Mouse (Mus musculus) liver, embryonic 16.5 days (tissue): ENCODE measurements around the gene Tmem126b. TPM values are rescaled to one million over a fixed set of nuclear protein-coding genes. Genes with fewer than 3 reads are reported as not detected.
A peak's percentile ranks its signal among the peaks of the same experiment; 100 is the strongest.

Experiments used
- ATAC-seq: fragments of 200-750 bp; cut with Nextera tagmentation; 2 replicates; pipeline ENCODE4 v1.8.0; 2017; ENCODE audit warnings: low read depth, mild to moderate bottlenecking, moderate number of reproducible peaks, moderate library complexity
- H3K27ac ChIP-seq: fragments of 300-500 bp; sonication (generic); 2 replicates; pipeline ENCODE4 v1.5.1; 2014; ENCODE audit warnings: mild to moderate bottlenecking, low read length
- H3K27me3 ChIP-seq: fragments of 300-500 bp; sonication (generic); 2 replicates; pipeline ENCODE4 v1.6.1; 2014; ENCODE audit warnings: low read depth, low read length, mixed read lengths; ENCODE audit not compliant: control insufficient read depth, insufficient read depth
- H3K36me3 ChIP-seq: fragments of 300-500 bp; sonication (generic); 2 replicates; pipeline ENCODE4 v1.6.1; 2014; ENCODE audit warnings: mild to moderate bottlenecking; ENCODE audit not compliant: control insufficient read depth, insufficient read depth
- H3K4me1 ChIP-seq: fragments of 300-500 bp; sonication (generic); 2 replicates; pipeline ENCODE4 v1.6.1; 2014; ENCODE audit warnings: low read depth, low read length, mixed read lengths; ENCODE audit not compliant: control insufficient read depth
- H3K4me2 ChIP-seq: fragments of 300-500 bp; sonication (generic); 2 replicates; pipeline ENCODE4 v1.6.1; 2014; ENCODE audit warnings: low read depth, low read length, mixed read lengths
- H3K4me3 ChIP-seq: fragments of 300-500 bp; sonication (generic); 2 replicates; pipeline ENCODE4 v1.5.1; 2014; ENCODE audit warnings: low read depth, mild to moderate bottlenecking, low read length
- H3K9ac ChIP-seq: fragments of 300-500 bp; sonication (generic); 2 replicates; pipeline ENCODE4 v1.6.1; 2014; ENCODE audit warnings: low read depth, low read length
- H3K9me3 ChIP-seq: fragments of 300-500 bp; sonication (generic); replicated peaks from 2 replicates; pipeline ENCODE4 v1.6.1; 2016; ENCODE audit warnings: low read length; ENCODE audit not compliant: control insufficient read depth
- WGBS: fragments of 180-500 bp; shearing (Covaris S2); extraction: QIAGEN DNeasy Blood & Tissue Kit; methylation state at CpG from one replicate; pipeline ENCODE4 v1.1.7; 2014; ENCODE audit not compliant: insufficient replicate concordance; 5-methylcytosine and 5-hydroxymethylcytosine counted together
- polyA plus RNA-seq: library from polyadenylated mRNA; unstranded; fragments of >200 nt; fragmentation: Nextera tagmentation; extraction: Ambion mirVana; gene quantifications from 2 replicates; pipeline ENCODE4 v1.2.1, GENCODE M21; 2015

Gene Tmem126b
- polyA plus RNA-seq, 1 experiment from 2014 or later: 11.2 TPM

GRCm38 (mm10) chr7:90432221-90432620 is 43.6 kb downstream of the Tmem126b start:
- no peak overlapping the region for H3K4me2 ChIP-seq
- H3K4me3 ChIP-seq: no peak overlapping the region
- no peaks in the 10 kb centered on the region for H3K36me3 ChIP-seq
- no peaks in the 10 kb centered on the region for H3K27me3 ChIP-seq
- ATAC-seq: no peak
- H3K27ac ChIP-seq: no peak overlapping the region
- H3K9me3 ChIP-seq: no peaks in the 10 kb centered on the region
- no peaks in the 10 kb centered on the region for H3K4me1 ChIP-seq
- H3K9ac ChIP-seq: no peak overlapping the region

GRCm38 (mm10) chr7:90427006-90427405 is 48.8 kb downstream of the Tmem126b start:
- Histone ChIP-seq H3K4me3 (peak overlapping the region; percentile 42; the same call in 1 of the 2 replicates), H3K9me3 (no peaks in the 10 kb centered on the region), H3K27me3 (no peaks in the 10 kb centered on the region), H3K9ac (no peak overlapping the region), H3K4me2 (peak overlapping the region; percentile 63; the same call in 1 of the 2 replicates), H3K4me1 (no peaks in the 10 kb centered on the region), H3K36me3 (no peaks in the 10 kb centered on the region), H3K27ac (no peak overlapping the region)
- WGBS: 53% methylated on average over 9 of the region's 9 CpGs
- ATAC-seq: no peak

GRCm38 (mm10) chr7:90426020-90427001 is 49.5 kb downstream of the Tmem126b start, which contains the start of gene Ccdc89:
TSS of gene Ccdc89 (plus strand) at chr7:90426577.
- Histone ChIP-seq H3K4me2 (peak within 1 kb of the TSS; percentile 63), H3K27ac (no peak within 1 kb of the TSS), H3K4me3 (peak within 1 kb of the TSS; percentile 42), H3K36me3 (no peaks in the 10 kb centered on the region), H3K9me3 (no peaks in the 10 kb centered on the region), H3K4me1 (no peaks in the 10 kb centered on the region), H3K9ac (no peak within 1 kb of the TSS), H3K27me3 (no peaks in the 10 kb centered on the region)
- ATAC-seq: peak; percentile 96
- WGBS: 24% methylated on average over 29 of the region's 29 CpGs

Other genes starting within 250 kb of the Tmem126b start
- not detected in 2 replicates for gene Ccdc83, start 210.2 kb downstream of the Tmem126b start, polyA plus RNA-seq
- 0.69 and 0.99 TPM in 2 replicates for gene Sytl2, start 173.7 kb downstream of the Tmem126b start, polyA plus RNA-seq
- 0.12 and 0.18 TPM in 2 replicates for gene Ccdc89, start 49.4 kb downstream of the Tmem126b start, polyA plus RNA-seq
- 5.0 and 5.6 TPM in 2 replicates for gene Crebzf, start 33.3 kb downstream of the Tmem126b start, polyA plus RNA-seq
- gene Tmem126a, start 18.8 kb downstream of the Tmem126b start, polyA plus RNA-seq: 39.7 and 44.2 TPM in 2 replicates
- gene Dlg2, start 671 bp upstream of the Tmem126b start, polyA plus RNA-seq: 0.35 and 0.51 TPM in 2 replicates